In the genomic region with DNA sequence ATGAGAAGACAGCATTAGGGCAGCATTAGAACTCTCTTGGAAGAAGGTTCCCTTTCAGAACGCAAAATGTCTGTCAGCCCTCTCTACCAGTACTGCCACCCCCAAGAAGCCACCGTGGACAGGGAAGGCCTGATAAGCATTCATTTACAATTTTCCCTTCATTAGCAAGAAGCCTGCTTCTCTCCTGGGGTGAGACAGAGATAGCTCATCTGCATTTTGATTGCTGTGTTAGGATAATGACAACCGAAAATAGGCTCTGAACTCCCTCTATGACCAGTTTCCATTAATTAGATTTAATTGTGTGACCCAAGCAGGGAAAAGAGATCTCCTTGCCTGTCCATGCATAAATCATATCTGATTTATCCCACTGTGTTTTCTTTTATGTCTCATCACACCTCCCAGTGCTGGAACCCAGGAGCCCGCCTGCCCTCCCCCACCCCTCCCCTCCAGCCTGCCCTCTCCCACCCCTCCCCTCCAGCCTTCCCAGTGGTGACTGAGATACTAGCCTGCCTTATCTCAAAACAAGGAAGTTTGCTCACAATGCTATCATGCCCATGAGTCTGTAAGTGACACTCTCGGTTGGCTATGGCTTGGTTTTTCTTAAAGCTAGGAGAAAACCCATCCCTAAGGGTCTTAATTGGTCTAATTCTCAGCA, we compare ENCODE assay signal across 14 mouse cellular contexts. TPM values are rescaled to one million over a fixed set of nuclear protein-coding genes. Genes with fewer than 3 reads are reported as not detected.
DNase-seq lines count a peak whose midpoint lies in the region; ATAC-seq and TF ChIP-seq lines count a peak whose summit lies in the region.
"Had no signal": no experiment of that assay in that cellular context is flagged by ENCODE, and none has a peak within 500 bp of the region (broad histone marks: within the 10 kb centered on the region; RNA-seq: fewer than 3 reads in every experiment).

No protein-coding gene starts in this region.

- ATAC-seq in midbrain, embryonic 11.5 days (ENCODE audit: low FRiP score) = peak; percentile 20; the same call in 1 of the 2 replicates
- peak; percentile 75 for ATAC-seq in hindbrain, embryonic 12.5 days (ENCODE audit: low FRiP score)

- no peaks in the 10 kb centered on the region for H3K36me3 ChIP-seq in midbrain, embryonic 11.5 days (ENCODE audit: control insufficient read depth, insufficient read depth, low read length)
- no peaks in the 10 kb centered on the region for H3K36me3 ChIP-seq in midbrain, embryonic 10.5 days
- no peaks in the 10 kb centered on the region for H3K36me3 ChIP-seq in hindbrain, embryonic 12.5 days
- no peaks in the 10 kb centered on the region for H3K36me3 ChIP-seq in myocyte (ENCODE audit: control insufficient read depth, insufficient read depth)
- H3K36me3 ChIP-seq: embryonic facial prominence, embryonic 12.5 days; liver, embryonic 13.5 days had no signal

- no peak overlapping the region for H3ac ChIP-seq in myocyte (ENCODE audit: control insufficient read depth, insufficient read length)

- no peak for DNase-seq in gastrocnemius, adult 2 months
- DNase-seq in gastrocnemius, postnatal 36 days = no peak
- no peak for DNase-seq in midbrain, embryonic 11.5 days (ENCODE audit: low spot score, missing footprints)
- no peak for DNase-seq in midbrain, embryonic 10.5 days (ENCODE audit: low spot score)
- DNase-seq in layer of hippocampus, adult 9-11 months = no peak
- DNase-seq in thymus, adult 18-20 months = no peak
- DNase-seq: adrenal gland, postnatal 25 days; liver, embryonic 13.5 days had no signal

- no peak overlapping the region for H3K9ac ChIP-seq in midbrain, embryonic 11.5 days (ENCODE audit: low read length)
- H3K9ac ChIP-seq in hindbrain, embryonic 12.5 days = no peak overlapping the region
- H3K9ac ChIP-seq: embryonic facial prominence, embryonic 12.5 days; liver, embryonic 13.5 days had no signal

- 52% methylated on average over 5 of the region's 5 CpGs for WGBS in midbrain, embryonic 11.5 days
- 52% methylated on average over 5 of the region's 5 CpGs for WGBS in midbrain, embryonic 10.5 days
- WGBS in hindbrain, embryonic 12.5 days = 35% methylated on average over 5 of the region's 5 CpGs

- H3K4me3 ChIP-seq in gastrocnemius, adult 2 months = peak overlapping the region; percentile 27; the same call in 1 of the 2 replicates
- no peak overlapping the region for H3K4me3 ChIP-seq in midbrain, embryonic 11.5 days (ENCODE audit: low read depth, low read length)
- H3K4me3 ChIP-seq in midbrain, embryonic 10.5 days = no peak overlapping the region
- H3K4me3 ChIP-seq in hindbrain, embryonic 12.5 days = no peak overlapping the region
- H3K4me3 ChIP-seq in myocyte = no peak overlapping the region
- H3K4me3 ChIP-seq: embryonic facial prominence, embryonic 12.5 days; liver, embryonic 13.5 days had no signal

- H3K79me2 ChIP-seq in myocyte (ENCODE audit: control insufficient read depth, insufficient read depth) = no peaks in the 10 kb centered on the region

- TF ChIP-seq CTCF in gastrocnemius, adult 2 months (IDR thresholded peaks at IDR 0.05) = no peak

- H3K9me3 ChIP-seq in midbrain, embryonic 11.5 days (ENCODE audit: control insufficient read depth, low read length) = no peaks in the 10 kb centered on the region
- no peaks in the 10 kb centered on the region for H3K9me3 ChIP-seq in midbrain, embryonic 10.5 days (replicated peaks)
- H3K9me3 ChIP-seq in hindbrain, embryonic 12.5 days (replicated peaks) = no peaks in the 10 kb centered on the region
- H3K9me3 ChIP-seq: embryonic facial prominence, embryonic 12.5 days; liver, embryonic 13.5 days had no signal

- intact Hi-C loops in gastrocnemius, adult 2 months (cut with DNase I) = loop anchor here (2.0 to 5.0 kb wide), 3 partner anchors 35 to 126 kb away; no protein-coding TSS in a partner anchor
- intact Hi-C loops in gastrocnemius, postnatal 36 days (cut with DNase I) = loop anchor here (5.0 kb wide), 1 partner anchor 35 kb away; no protein-coding TSS in a partner anchor

- H3K4me2 ChIP-seq in midbrain, embryonic 11.5 days = no peak overlapping the region
- no peak overlapping the region for H3K4me2 ChIP-seq in hindbrain, embryonic 12.5 days (replicated peaks)
- peak overlapping the region; percentile 59 for H3K4me2 ChIP-seq in myocyte (ENCODE audit: low read depth)
- H3K4me2 ChIP-seq: embryonic facial prominence, embryonic 12.5 days; liver, embryonic 13.5 days had no signal

- TF ChIP-seq POLR2A in myocyte (IDR thresholded peaks at IDR 0.05; ENCODE audit: insufficient read length, low read depth) = no peak

- H3K4me1 ChIP-seq in midbrain, embryonic 11.5 days (ENCODE audit: control insufficient read depth, insufficient read depth, low read length) = no peaks in the 10 kb centered on the region
- H3K4me1 ChIP-seq in midbrain, embryonic 10.5 days = peaks cover 22% of the 10 kb centered on the region
- peaks cover 16% of the 10 kb centered on the region for H3K4me1 ChIP-seq in hindbrain, embryonic 12.5 days

- peak overlapping the region; percentile 92 for H3K27ac ChIP-seq in gastrocnemius, adult 2 months
- H3K27ac ChIP-seq in midbrain, embryonic 11.5 days (ENCODE audit: low read depth, low read length) = 0 out of 2 replicates have a peak overlapping the region, but pooled peaks have one; percentile 37
- H3K27ac ChIP-seq in midbrain, embryonic 10.5 days (replicated peaks) = no peak overlapping the region
- H3K27ac ChIP-seq in hindbrain, embryonic 12.5 days = peak overlapping the region; percentile 81
- H3K27ac ChIP-seq: embryonic facial prominence, embryonic 12.5 days; liver, embryonic 13.5 days had no signal

- H3K27me3 ChIP-seq in midbrain, embryonic 11.5 days (ENCODE audit: control insufficient read depth, insufficient read depth, low read length) = no peaks in the 10 kb centered on the region
- peaks cover 21% of the 10 kb centered on the region for H3K27me3 ChIP-seq in midbrain, embryonic 10.5 days (ENCODE audit: low read depth, poor library complexity, severe bottlenecking)
- H3K27me3 ChIP-seq in hindbrain, embryonic 12.5 days = no peaks in the 10 kb centered on the region
- no peaks in the 10 kb centered on the region for H3K27me3 ChIP-seq in myocyte (ENCODE audit: control insufficient read depth, insufficient read depth, insufficient read length)
- H3K27me3 ChIP-seq: embryonic facial prominence, embryonic 12.5 days had no signal

TF ChIP-seq in myocyte, 11 proteins besides CTCF, POLR2A, EP300 and RAD21:
- TF ChIP-seq MYOG (IDR thresholded peaks at IDR 0.05; ENCODE audit: control insufficient read depth in 1 of 3, insufficient read depth in 1 of 3, insufficient read length in 2 of 3, low read depth in 2 of 3) = no peak

RNA-seq across cellular contexts. Expression of a gene that starts 38.0 kb away (rescaled TPM):
- total RNA-seq in gastrocnemius, adult 2 months (2021) = not detected
- total RNA-seq in gastrocnemius, postnatal 36 days (2021) = not detected
- not detected in 2 replicates for polyA plus RNA-seq in midbrain, embryonic 11.5 days (2014; fragmentation: Nextera tagmentation; extraction: Ambion mirVana)
- polyA plus RNA-seq in midbrain, embryonic 10.5 days (2016; fragmentation: Nextera tagmentation; extraction: Ambion mirVana) = not detected in 2 replicates
- polyA plus RNA-seq in hindbrain, embryonic 12.5 days (2016; fragmentation: Nextera tagmentation; extraction: Ambion mirVana) = not detected in 2 replicates
- polyA plus RNA-seq in myocyte (2012; fragmentation: generic; extraction: Trizol) = 0.10 TPM
- total RNA-seq: adrenal gland, postnatal 25 days; layer of hippocampus, adult 18-20 months; left cerebral cortex, postnatal 25 days had no signal
- polyA plus RNA-seq: embryonic facial prominence, embryonic 12.5 days; frontal cortex, adult 2 months; liver, embryonic 13.5 days had no signal
